Mouse (Mus musculus): ENCODE measurements at regions not wholly inside any gene's neighbourhood (a gene's known extent, or its start where the extent isn't known, plus 50 kb on each side); places are given as distances from the start of the nearest gene placed in this dataset.

GRCm38 (mm10) chr2:114872272-114872671 is 217.5 kb upstream of the Dph6 start:
- TF ChIP-seq CTCF (IDR thresholded peaks at IDR 0.05 in 2 of 3, conservative IDR thresholded peaks at IDR 0.05 in 1 of 3; ENCODE audit: control insufficient read depth in 1 of 3, insufficient read depth in 1 of 3, low read depth in 2 of 3, low read length in 3 of 3, poor library complexity in 1 of 3, severe bottlenecking in 1 of 3) (no peak), POLR2A (IDR thresholded peaks at IDR 0.05; ENCODE audit: control insufficient read depth in 1 of 2, insufficient read depth in 1 of 2, low read depth in 1 of 2, low read length in 2 of 2, poor library complexity in 1 of 2) (no peak), TAL1 (IDR thresholded peaks at IDR 0.05; ENCODE audit: low read length) (no peak), GABPA (IDR thresholded peaks at IDR 0.05; ENCODE audit: low read depth, low read length) (no peak), EP300 (IDR thresholded peaks at IDR 0.05; ENCODE audit: low read depth in 1 of 2, low read length in 2 of 2) (no peak), MAX (IDR thresholded peaks at IDR 0.05; ENCODE audit: low read length) (no peak), RCOR1 (IDR thresholded peaks at IDR 0.05; ENCODE audit: low read depth, low read length) (no peak), USF1 (IDR thresholded peaks at IDR 0.05; ENCODE audit: low read depth, low read length) (no peak), UBTF (IDR thresholded peaks at IDR 0.05; ENCODE audit: borderline replicate concordance, insufficient read depth, low read depth, low read length) (no peak)

Measured in MEL (cell line).